Mouse (Mus musculus) ovary, postnatal 36 days (tissue): ENCODE measurements around the gene Clec2e.
A peak's percentile ranks its signal among the peaks of the same experiment; 100 is the strongest.

Experiments used
- DNase-seq: peaks from one replicate; pipeline ENCODE4 v3.0.0; 2022; ENCODE audit warnings: low spot score, mixed read lengths

Gene Clec2e

GRCm38 (mm10) chr6:129058013-129058412 lies 42.7 kb downstream of the Clec2e start:
- DNase-seq, result no peak

DNA sequence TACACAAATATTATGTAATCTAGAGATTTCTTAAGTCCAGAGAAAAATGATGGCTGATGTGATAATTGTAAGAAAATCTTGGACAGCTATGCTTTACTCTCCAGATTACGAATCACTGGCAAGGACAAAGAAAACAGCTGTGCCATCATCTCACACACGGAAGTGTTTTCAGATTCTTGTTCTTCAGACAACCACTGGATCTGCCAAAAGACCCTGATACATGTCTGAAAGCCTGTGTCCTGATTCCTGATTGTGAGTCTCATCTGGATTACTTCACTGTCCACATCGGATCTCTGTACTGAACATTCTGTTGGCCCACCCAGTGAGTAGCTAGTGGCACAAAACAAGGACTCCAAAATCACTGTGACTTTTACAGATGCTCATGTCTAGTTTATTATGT lies 44.5 kb downstream of the Clec2e start:
- no peak for DNase-seq

- DNase-seq, result no peak
These were observed 49.0 kb downstream of the Clec2e start for GRCm38 (mm10) chr6:129051731-129052130.

DNA sequence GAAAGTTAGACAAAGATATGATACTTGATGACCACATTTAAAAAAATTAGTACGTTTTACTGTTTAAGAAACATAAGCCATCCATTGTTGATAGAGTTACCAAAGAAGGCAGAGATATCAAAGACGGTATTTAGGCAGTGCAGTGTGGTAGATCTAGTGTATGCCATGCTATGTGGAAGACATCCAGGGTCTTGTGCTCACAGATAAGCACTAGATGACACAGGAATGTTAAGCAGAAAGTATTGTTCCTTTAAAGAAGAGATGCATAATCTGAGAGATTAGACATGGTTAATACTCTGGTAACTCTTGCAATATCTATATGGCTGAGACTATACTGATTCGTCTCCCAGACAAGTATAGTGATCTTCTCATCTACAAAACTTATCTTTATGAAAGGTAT lies 49.6 kb downstream of the Clec2e start:
- DNase-seq, result no peak

GRCm38 (mm10) chr6:129049596-129050251 lies 51.0 kb downstream of the Clec2e start:
- DNase-seq, result no peak

DNA sequence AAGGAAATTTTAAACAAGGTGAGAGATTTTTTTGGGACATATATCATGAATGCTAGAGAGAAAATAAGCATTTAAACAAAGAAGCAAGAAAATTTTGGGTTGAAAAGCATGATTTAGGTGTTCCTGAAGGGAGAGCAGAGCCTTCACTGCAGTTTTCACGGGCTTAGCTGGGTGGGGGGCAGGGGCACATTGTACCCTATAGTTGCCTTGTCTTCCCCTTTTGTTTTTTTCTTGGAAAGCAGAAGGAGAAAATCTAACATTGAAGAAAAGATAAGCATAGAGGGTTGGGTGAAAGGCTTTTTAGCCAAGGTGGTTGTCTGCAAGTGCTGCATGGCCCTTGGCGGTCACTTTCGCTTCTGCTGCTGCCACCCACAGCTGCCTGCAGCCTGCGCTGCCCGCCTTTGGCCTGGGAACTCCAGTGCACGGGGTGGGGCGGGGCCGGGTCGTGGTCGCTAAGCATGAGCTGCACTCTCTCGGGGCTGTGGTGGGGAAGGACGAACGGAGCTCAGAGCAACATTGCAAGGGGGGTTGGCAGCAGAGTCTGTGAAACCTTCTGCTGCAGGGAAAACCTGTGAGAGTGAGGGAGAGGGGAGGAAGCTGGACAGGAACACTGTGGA lies 51.7 kb downstream of the Clec2e start:
- peak; percentile 67 for DNase-seq

DNA sequence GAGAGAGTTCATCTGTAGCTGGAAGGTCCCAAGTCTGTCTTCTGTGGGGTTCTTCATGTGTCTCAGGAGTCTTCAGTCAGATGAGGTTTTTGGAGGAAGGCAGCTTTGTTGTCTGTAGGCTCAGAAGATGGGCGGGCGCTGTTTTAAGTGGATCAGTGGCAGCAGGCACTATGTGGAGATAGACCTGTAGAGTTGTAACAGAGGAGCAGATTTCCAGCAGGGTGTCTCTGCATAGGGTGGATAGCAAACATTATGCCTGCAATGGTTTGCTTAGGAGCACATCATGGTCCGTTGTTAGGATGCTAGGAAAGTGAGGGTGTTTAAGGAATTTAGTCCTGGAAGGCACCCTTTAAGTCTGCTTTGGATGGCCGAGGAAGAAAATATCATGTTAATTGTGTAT lies 52.3 kb downstream of the Clec2e start:
- DNase-seq, result no peak

DNA sequence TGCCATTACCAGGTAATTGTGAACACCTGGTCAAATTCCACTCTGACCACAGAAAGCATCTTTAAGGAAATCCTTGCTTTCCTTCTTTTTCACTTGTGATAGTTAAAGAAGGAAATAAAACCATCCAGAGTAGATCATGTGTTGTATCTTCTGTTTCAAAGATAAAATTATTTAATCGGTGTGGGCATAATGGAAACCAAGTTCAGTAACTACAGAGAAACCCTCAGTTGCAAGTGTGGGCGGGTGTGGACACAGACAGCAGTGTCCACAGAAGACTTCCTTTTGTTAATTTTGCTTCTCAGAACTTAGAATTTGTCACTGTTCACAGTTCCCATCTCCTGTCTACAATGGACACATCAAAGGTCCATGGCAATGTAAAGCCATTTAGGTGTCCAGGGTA lies 55.1 kb downstream of the Clec2e start, which contains the start of gene Klrb1f:
Gene Klrb1f, plus strand, starts transcription at position 301 of the 400 bp plus-strand sequence.
- no peak for DNase-seq

DNA sequence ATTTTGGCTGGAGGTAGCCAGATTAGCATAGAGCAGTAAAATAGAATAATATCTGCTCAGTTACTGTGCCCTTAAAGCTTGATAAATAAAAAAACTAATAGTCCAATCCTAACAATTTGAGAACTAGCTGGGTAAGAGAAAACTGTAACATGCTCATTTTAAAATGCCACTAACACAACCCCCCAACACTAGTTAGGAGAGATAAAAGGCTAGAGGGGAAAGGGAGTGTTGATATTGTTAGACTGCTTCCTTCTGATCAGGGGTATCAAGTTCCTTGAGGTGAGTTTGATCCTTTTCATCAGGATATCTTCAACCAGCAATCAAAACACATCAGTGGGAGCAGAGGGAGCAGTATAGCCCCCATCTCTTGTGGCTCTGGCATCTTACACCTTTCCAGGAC lies 58.2 kb downstream of the Clec2e start:
- no peak for DNase-seq
